Mouse (Mus musculus) stomach, embryonic 15.5 days (tissue): ENCODE results near the gene Srpk1. TPM values are rescaled to one million over a fixed set of nuclear protein-coding genes. Genes with fewer than 3 reads are reported as not detected.
A peak's percentile ranks its signal among the peaks of the same experiment; 100 is the strongest.
"Not testable (repeated sequence)": the region's sequence is repeated elsewhere in the genome, so short reads cannot be mapped to it uniquely, and the experiment has no call there.

ENCODE experiments used
- ATAC-seq: fragments of 200-750 bp; cut with Nextera tagmentation; 2 replicates; pipeline ENCODE4 v1.8.0; 2017; ENCODE audit warnings: low read depth, moderate number of reproducible peaks, moderate TSS enrichment; ENCODE audit not compliant: insufficient read depth, low FRiP score
- H3K27ac ChIP-seq: fragments of 300-500 bp; sonication (generic); 2 replicates; pipeline ENCODE4 v1.5.1; 2015; ENCODE audit warnings: mild to moderate bottlenecking, inconsistent platforms
- H3K27me3 ChIP-seq: fragments of 300-500 bp; sonication (generic); replicated peaks from 2 replicates; pipeline ENCODE4 v1.6.1; 2015; ENCODE audit warnings: inconsistent platforms
- H3K36me3 ChIP-seq: fragments of 300-500 bp; sonication (generic); 2 replicates; pipeline ENCODE4 v1.6.1; 2015; ENCODE audit warnings: inconsistent platforms
- H3K4me1 ChIP-seq: fragments of 300-500 bp; sonication (generic); 2 replicates; pipeline ENCODE4 v1.6.1; 2015; ENCODE audit warnings: inconsistent platforms
- H3K4me2 ChIP-seq: fragments of 300-500 bp; sonication (generic); 2 replicates; pipeline ENCODE4 v1.6.1; 2015; ENCODE audit warnings: mild to moderate bottlenecking, inconsistent platforms
- H3K4me3 ChIP-seq: fragments of 300-500 bp; sonication (generic); replicated peaks from 2 replicates; pipeline ENCODE4 v1.5.1; 2015; ENCODE audit warnings: inconsistent platforms
- H3K9ac ChIP-seq: fragments of 300-500 bp; sonication (generic); 2 replicates; pipeline ENCODE4 v1.6.1; 2015; ENCODE audit warnings: inconsistent platforms
- H3K9me3 ChIP-seq: fragments of 300-500 bp; sonication (generic); 2 replicates; pipeline ENCODE4 v1.6.1; 2016; ENCODE audit warnings: inconsistent platforms
- whole genome bisulfite sequencing: fragments of 180-500 bp; shearing (Covaris S2); methylation state at CpG from one replicate; pipeline ENCODE4 v1.1.7; 2015; 5-methylcytosine and 5-hydroxymethylcytosine counted together
- polyA plus RNA-seq: library from polyadenylated mRNA; unstranded; fragments of >200 nt; fragmentation: Nextera tagmentation; extraction: Ambion mirVana; gene quantifications from 2 replicates; pipeline ENCODE4 v1.2.1, GENCODE M21; 2015

Gene Srpk1
- polyA plus RNA-seq, 1 experiment from 2014 or later: 75.1 TPM

DNA sequence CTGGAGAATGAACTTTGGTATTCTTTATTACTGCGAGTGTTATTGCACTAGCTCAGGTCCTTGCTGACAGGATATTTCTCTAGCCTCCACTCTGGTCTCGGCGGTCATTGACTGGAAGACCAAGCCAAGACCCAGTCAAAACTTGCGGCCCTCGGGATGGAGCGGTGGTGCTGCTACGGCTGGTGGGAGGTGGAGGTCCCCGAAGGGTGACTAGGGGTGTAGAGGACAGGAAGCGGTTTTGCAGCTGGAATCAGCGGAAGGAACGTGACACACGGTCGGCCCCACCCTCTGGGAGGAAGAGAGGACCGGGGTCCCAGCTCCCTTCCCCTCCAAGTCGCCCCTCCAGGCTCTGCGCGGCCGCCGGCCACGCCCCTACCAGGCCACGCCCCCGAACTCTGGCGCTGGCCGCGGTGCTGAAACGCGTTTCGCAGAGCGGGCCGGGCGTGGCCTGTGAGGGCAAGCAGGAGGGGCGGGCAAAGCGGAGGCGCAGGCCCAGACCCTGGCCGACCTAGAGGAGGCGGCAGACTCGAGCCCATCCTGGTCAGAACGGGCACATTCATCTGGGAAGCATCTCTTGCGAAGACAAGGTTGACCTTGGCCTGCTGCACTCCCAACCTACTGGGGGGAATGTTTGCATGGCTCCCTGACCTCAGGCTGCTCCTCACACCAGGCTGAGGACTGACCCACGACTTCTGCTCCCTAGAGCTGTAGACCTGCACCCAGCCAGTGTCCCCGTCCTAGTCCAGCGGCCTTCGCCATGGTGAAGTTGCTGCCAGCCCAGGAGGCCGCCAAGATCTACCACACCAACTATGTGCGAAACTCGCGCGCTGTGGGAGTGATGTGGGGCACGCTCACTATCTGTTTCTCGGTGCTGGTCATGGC, 47.0 kb downstream of the Srpk1 start, which contains the start of gene Lhfpl5:
Gene Lhfpl5, plus strand, starts transcription at position 398 of the 882 bp plus-strand sequence.
- peak within 1 kb of the TSS; percentile 27 for H3K4me3 ChIP-seq
- no peak within 1 kb of the TSS for H3K27ac ChIP-seq
- WGBS: 14% methylated on average over 48 of the region's 50 CpGs
- H3K9me3 ChIP-seq: no peaks in the 10 kb centered on the region
- H3K36me3 ChIP-seq: no peaks in the 10 kb centered on the region
- H3K4me1 ChIP-seq: peaks cover 8% of the 10 kb centered on the region
- H3K4me2 ChIP-seq: peak within 1 kb of the TSS; percentile 62
- H3K27me3 ChIP-seq: 0 out of 2 replicates have a peak, but pooled peaks cover 3% of the 10 kb centered on the region
- no peak within 1 kb of the TSS for H3K9ac ChIP-seq
- peak; percentile 79 for ATAC-seq

DNA sequence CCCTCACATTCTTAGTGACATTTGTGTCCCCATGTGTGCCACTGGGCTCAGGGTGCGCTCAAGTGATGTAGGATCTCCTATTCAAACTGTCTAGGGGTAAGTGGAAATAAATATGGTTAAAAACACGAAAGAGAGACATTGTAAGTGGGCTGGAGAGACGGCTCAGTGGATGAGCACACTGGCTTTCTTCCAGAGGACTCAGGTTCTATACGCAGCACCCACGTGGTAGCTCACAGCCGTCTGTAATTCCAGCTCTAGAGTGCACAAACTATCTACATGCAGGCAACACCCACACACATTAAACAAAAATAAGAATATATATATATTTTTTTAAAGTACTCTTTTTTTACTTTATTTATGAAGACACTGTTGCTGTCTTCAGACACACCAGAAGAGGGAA, 49.6 kb downstream of the Srpk1 start:
- H3K27me3 ChIP-seq: 0 out of 2 replicates have a peak, but pooled peaks cover 3% of the 10 kb centered on the region
- ATAC-seq: no peak
- peaks cover 8% of the 10 kb centered on the region for H3K4me1 ChIP-seq
- H3K27ac ChIP-seq: no peak overlapping the region
- no peaks in the 10 kb centered on the region for H3K36me3 ChIP-seq
- WGBS: 82% methylated on average over 6 of the region's 6 CpGs
- H3K4me2 ChIP-seq: no peak overlapping the region
- no peak overlapping the region for H3K9ac ChIP-seq
- no peaks in the 10 kb centered on the region for H3K9me3 ChIP-seq
- no peak overlapping the region for H3K4me3 ChIP-seq

GRCm38 (mm10) chr17:28572521-28572920, 50.0 kb downstream of the Srpk1 start:
- no peak overlapping the region for H3K4me3 ChIP-seq
- no peak overlapping the region for H3K27ac ChIP-seq
- H3K4me1 ChIP-seq: peaks cover 8% of the 10 kb centered on the region
- no peak overlapping the region for H3K4me2 ChIP-seq
- H3K9ac ChIP-seq: no peak overlapping the region
- 77% methylated on average over 7 of the region's 7 CpGs for WGBS
- ATAC-seq: no peak
- no peaks in the 10 kb centered on the region for H3K9me3 ChIP-seq
- H3K36me3 ChIP-seq: no peaks in the 10 kb centered on the region
- H3K27me3 ChIP-seq: 0 out of 2 replicates have a peak, but pooled peaks cover 3% of the 10 kb centered on the region

- WGBS: 79% methylated on average over 3 of the region's 3 CpGs
- H3K27ac ChIP-seq: no peak overlapping the region
- H3K4me1 ChIP-seq: peaks cover 8% of the 10 kb centered on the region
- H3K4me3 ChIP-seq: no peak overlapping the region
- ATAC-seq: no peak
- no peaks in the 10 kb centered on the region for H3K9me3 ChIP-seq
- H3K27me3 ChIP-seq: 0 out of 2 replicates have a peak, but pooled peaks cover 3% of the 10 kb centered on the region
- no peaks in the 10 kb centered on the region for H3K36me3 ChIP-seq
- H3K9ac ChIP-seq: no peak overlapping the region
- no peak overlapping the region for H3K4me2 ChIP-seq
Measured at GRCm38 (mm10) chr17:28571868-28572267, 50.6 kb downstream of the Srpk1 start.

DNA sequence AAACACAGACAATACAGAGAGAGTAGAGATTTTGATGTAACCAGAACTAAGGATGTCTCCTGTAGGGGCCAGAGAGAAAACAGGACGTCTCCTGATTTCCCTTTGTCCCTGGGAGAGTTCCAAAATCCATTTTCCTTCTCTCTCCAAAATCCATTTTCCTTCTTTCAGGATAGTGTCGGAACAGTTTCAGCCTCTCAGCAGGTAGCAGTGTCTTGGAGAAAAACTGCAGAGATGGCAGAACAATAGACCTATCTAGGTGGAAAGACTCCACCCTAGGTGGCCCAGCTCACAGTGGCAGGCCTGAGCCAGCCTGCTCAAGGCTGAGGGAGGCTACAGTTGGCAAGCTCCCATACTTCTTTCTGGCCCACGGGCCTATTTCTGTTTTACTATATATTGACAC, 55.0 kb downstream of the Srpk1 start:
- no peak overlapping the region for H3K4me2 ChIP-seq
- H3K36me3 ChIP-seq: no peaks in the 10 kb centered on the region
- H3K9me3 ChIP-seq: no peaks in the 10 kb centered on the region
- no peak overlapping the region for H3K9ac ChIP-seq
- no peak overlapping the region for H3K27ac ChIP-seq
- H3K27me3 ChIP-seq: no peaks in the 10 kb centered on the region
- no peak overlapping the region for H3K4me3 ChIP-seq
- H3K4me1 ChIP-seq: no peaks in the 10 kb centered on the region
- ATAC-seq: no peak
- 40% methylated on average over 3 of the region's 3 CpGs for WGBS

DNA sequence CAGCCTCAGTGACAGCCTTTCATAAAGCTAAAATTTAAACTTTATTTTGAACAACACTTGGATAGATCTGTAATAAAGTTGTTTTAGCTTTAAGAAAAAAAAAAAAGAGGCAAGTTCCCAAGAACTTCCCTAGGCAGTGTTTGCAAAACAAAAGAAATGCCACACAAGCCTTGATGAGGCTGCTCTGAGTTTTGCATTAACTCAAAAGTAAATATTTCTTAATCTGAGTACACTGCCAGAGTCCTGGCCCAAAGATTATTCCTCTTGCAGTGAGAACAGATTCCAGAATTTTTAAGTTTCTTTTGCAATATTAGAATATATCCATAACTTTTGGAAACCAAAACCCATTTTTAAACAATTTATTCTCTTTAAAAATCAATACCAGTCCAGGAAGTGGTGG, 57.3 kb downstream of the Srpk1 start:
- no peak overlapping the region for H3K4me2 ChIP-seq

DNA sequence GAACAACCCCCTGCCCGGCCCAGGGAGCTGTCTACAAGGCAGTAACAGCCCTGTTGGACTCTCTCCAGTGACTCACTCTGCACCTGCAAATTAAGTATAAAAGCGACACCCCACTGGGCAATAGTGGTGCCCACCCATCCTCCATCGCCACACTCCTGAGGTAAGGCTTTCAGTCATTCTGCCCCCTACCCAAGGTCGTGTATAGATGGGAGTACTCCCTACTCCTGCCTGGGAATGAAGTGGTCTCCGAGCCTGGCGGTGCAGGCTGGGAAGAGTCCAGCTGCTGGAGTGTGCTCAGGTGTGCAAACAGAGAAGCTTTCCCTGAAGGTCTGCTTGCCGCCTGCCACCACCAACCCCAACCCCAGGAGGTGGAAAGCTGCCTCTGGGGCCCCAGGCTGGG, 60.9 kb downstream of the Srpk1 start:
- no peak overlapping the region for H3K9ac ChIP-seq
- H3K4me2 ChIP-seq: no peak overlapping the region
- 46% methylated on average over 7 of the region's 7 CpGs for WGBS
- H3K27ac ChIP-seq: peak overlapping the region; percentile 82
- no peak overlapping the region for H3K4me3 ChIP-seq
- H3K36me3 ChIP-seq: no peaks in the 10 kb centered on the region
- no peaks in the 10 kb centered on the region for H3K9me3 ChIP-seq
- no peaks in the 10 kb centered on the region for H3K27me3 ChIP-seq
- H3K4me1 ChIP-seq: peaks cover 7% of the 10 kb centered on the region; the same call in 1 of the 2 replicates
- ATAC-seq: peak; percentile 71; the same call in 1 of the 2 replicates

More for the DNA sequence above, 57.3 kb downstream of the Srpk1 start:
- no peak for ATAC-seq
- H3K9ac ChIP-seq: no peak overlapping the region
- no peak overlapping the region for H3K27ac ChIP-seq
- H3K9me3 ChIP-seq: no peaks in the 10 kb centered on the region
- H3K4me1 ChIP-seq: no peaks in the 10 kb centered on the region
- H3K4me3 ChIP-seq: no peak overlapping the region
- no peaks in the 10 kb centered on the region for H3K36me3 ChIP-seq
- H3K27me3 ChIP-seq: no peaks in the 10 kb centered on the region

DNA sequence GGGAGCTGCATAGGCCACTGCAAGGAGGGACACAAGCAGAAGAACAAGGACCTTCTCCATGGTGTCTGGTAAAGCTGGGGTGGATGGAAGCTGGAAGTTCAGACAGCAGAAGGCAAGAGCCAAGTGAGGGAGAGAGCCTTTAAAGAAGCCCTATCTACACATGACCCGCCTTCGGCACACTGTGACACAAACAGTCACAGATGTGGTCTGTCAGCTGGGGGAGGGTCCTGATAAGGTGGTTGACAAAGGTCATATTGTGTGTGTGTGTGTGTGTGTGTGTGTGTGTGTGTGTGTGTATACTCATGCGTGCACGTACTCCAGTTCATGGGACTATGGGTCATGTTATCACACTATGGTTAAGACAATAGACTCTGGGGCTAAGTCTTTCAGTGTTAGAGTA, 61.9 kb downstream of the Srpk1 start, which contains the start of gene Clps:
Gene Clps, minus strand, starts transcription at position 169 of the 400 bp plus-strand sequence.
- H3K27ac ChIP-seq: peak within 1 kb of the TSS; percentile 82
- H3K9ac ChIP-seq: no peak within 1 kb of the TSS
- peak within 1 kb of the TSS; percentile 17 for H3K4me3 ChIP-seq
- H3K9me3 ChIP-seq: no peaks in the 10 kb centered on the region
- peaks cover 8% of the 10 kb centered on the region; the same call in 1 of the 2 replicates for H3K4me1 ChIP-seq
- WGBS: 59% methylated on average over 4 of the region's 4 CpGs
- no peaks in the 10 kb centered on the region for H3K36me3 ChIP-seq
- ATAC-seq: peak; percentile 55
- H3K27me3 ChIP-seq: no peaks in the 10 kb centered on the region
- H3K4me2 ChIP-seq: 0 out of 2 replicates have a peak within 1 kb of the TSS, but pooled peaks have one; percentile 2

GRCm38 (mm10) chr17:28557772-28558171, 64.7 kb downstream of the Srpk1 start:
- 73% methylated on average over 6 of the region's 6 CpGs for WGBS
- Histone ChIP-seq H3K27me3 (no peaks in the 10 kb centered on the region), H3K4me2 (0 out of 2 replicates have a peak overlapping the region, but pooled peaks have one; percentile 2), H3K9me3 (no peaks in the 10 kb centered on the region), H3K4me1 (peaks cover 10% of the 10 kb centered on the region; the same call in 1 of the 2 replicates), H3K4me3 (no peak overlapping the region), H3K27ac (no peak overlapping the region), H3K36me3 (no peaks in the 10 kb centered on the region), H3K9ac (no peak overlapping the region)
- ATAC-seq: no peak

GRCm38 (mm10) chr17:28556635-28557396, 65.7 kb downstream of the Srpk1 start:
- Histone ChIP-seq H3K4me1 (peaks cover 11% of the 10 kb centered on the region; the same call in 1 of the 2 replicates), H3K4me2 (no peak overlapping the region), H3K27me3 (no peaks in the 10 kb centered on the region), H3K9me3 (no peaks in the 10 kb centered on the region), H3K36me3 (no peaks in the 10 kb centered on the region), H3K4me3 (no peak overlapping the region), H3K27ac (peak overlapping the region; percentile 49; the same call in 1 of the 2 replicates), H3K9ac (no peak overlapping the region)
- 43% methylated on average over 6 of the region's 6 CpGs for WGBS
- peak; percentile 21 for ATAC-seq

DNA sequence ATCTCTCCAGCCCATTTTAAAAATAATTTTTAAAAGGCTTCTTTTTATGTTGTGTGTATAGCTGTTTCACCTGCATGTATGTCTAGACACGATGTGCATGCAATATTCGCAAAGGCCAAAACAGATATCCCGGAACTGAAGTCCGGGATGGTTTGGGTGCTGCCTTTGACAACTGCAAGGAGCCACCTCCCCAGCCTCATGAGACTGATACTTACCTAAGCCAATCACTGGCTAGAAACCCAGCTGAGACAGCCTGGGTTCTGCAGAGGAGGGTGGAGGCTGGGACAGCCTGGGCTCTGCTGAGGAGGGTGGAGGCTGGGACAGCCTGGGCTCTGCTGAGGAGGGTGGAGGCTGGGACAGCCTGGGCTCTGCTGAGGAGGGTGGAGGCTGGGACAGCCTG, 68.5 kb downstream of the Srpk1 start:
- 91% methylated on average over 4 of the region's 4 CpGs for WGBS
- H3K9ac ChIP-seq, H3K27ac ChIP-seq, H3K4me3 ChIP-seq, H3K36me3 ChIP-seq, H3K4me2 ChIP-seq, H3K9me3 ChIP-seq, H3K27me3 ChIP-seq, ATAC-seq: not testable (repeated sequence)
- peaks cover 11% of the 10 kb centered on the region; the same call in 1 of the 2 replicates for H3K4me1 ChIP-seq
